Mouse (Mus musculus) liver, embryonic 11.5 days (tissue): Measurements from ENCODE around the gene Hspg2. TPM values are rescaled to one million over a fixed set of nuclear protein-coding genes. Genes with fewer than 3 reads are reported as not detected.

Experiments used
- ATAC-seq: fragments of 200-750 bp; cut with Nextera tagmentation; replicated peaks from 2 replicates; pipeline ENCODE4 v1.8.0; 2017; ENCODE audit warnings: moderate number of reproducible peaks, mild to moderate bottlenecking, moderate TSS enrichment, moderate library complexity; ENCODE audit not compliant: low FRiP score
- DNase-seq: peaks from one replicate; pipeline ENCODE4 v3.0.0-alpha.2; 2017; ENCODE audit warnings: low spot score
- H3K27ac ChIP-seq: fragments of 300-500 bp; sonication (generic); 2 replicates; pipeline ENCODE4 v1.5.1; 2014; ENCODE audit warnings: mild to moderate bottlenecking, low read depth, low read length, control low read depth
- H3K27me3 ChIP-seq: fragments of 300-500 bp; sonication (generic); replicated peaks from 2 replicates; pipeline ENCODE4 v1.6.1; 2014; ENCODE audit warnings: low read length, mixed read lengths; ENCODE audit not compliant: control insufficient read depth, insufficient read depth
- H3K36me3 ChIP-seq: fragments of 300-500 bp; sonication (generic); 2 replicates; pipeline ENCODE4 v1.6.1; 2014; ENCODE audit warnings: mild to moderate bottlenecking, low read length, moderate library complexity, mixed read lengths; ENCODE audit not compliant: control insufficient read depth, insufficient read depth
- H3K4me1 ChIP-seq: fragments of 300-500 bp; sonication (generic); replicated peaks from 2 replicates; pipeline ENCODE4 v1.6.1; 2014; ENCODE audit warnings: low read length, mixed read lengths; ENCODE audit not compliant: control insufficient read depth, insufficient read depth
- H3K4me2 ChIP-seq: fragments of 300-500 bp; sonication (generic); 2 replicates; pipeline ENCODE4 v1.6.1; 2014; ENCODE audit warnings: mild to moderate bottlenecking, control low read depth, moderate library complexity
- H3K4me3 ChIP-seq: fragments of 300-500 bp; sonication (generic); 2 replicates; pipeline ENCODE4 v1.5.1; 2014; ENCODE audit warnings: low read depth, low read length, control low read depth
- H3K9ac ChIP-seq: fragments of 300-500 bp; sonication (generic); 2 replicates; pipeline ENCODE4 v1.6.1; 2014; ENCODE audit warnings: low read depth, low read length, control low read depth
- H3K9me3 ChIP-seq: fragments of 300-500 bp; sonication (generic); 2 replicates; pipeline ENCODE4 v1.6.1; 2016; ENCODE audit warnings: low read length, inconsistent platforms, mixed read lengths; ENCODE audit not compliant: control insufficient read depth
- WGBS: fragments of 180-500 bp; shearing (Covaris S2); extraction: QIAGEN DNeasy Blood & Tissue Kit; methylation state at CpG from one replicate; pipeline ENCODE4 v1.1.7; 2014; 5-methylcytosine and 5-hydroxymethylcytosine counted together
- polyA plus RNA-seq: library from polyadenylated mRNA; unstranded; fragments of >200 nt; fragmentation: Nextera tagmentation; extraction: Ambion mirVana; gene quantifications from 2 replicates; pipeline ENCODE4 v1.2.1, GENCODE M21; 2014

The Hspg2 gene
- polyA plus RNA-seq, 1 experiment from 2014 or later: 20.8 TPM

GRCm38 (mm10) chr4:137498882-137499583, 30.5 kb downstream of the Hspg2 start:
- no peak for ATAC-seq
- H3K36me3 ChIP-seq: peaks cover 8% of the 10 kb centered on the region; the same call in 1 of the 2 replicates
- no peak overlapping the region for H3K4me3 ChIP-seq
- no peaks in the 10 kb centered on the region for H3K27me3 ChIP-seq
- H3K9ac ChIP-seq: no peak overlapping the region
- H3K27ac ChIP-seq: no peak overlapping the region
- no peak for DNase-seq
- 77% methylated on average over 9 of the region's 9 CpGs for WGBS
- no peaks in the 10 kb centered on the region for H3K9me3 ChIP-seq
- H3K4me2 ChIP-seq: no peak overlapping the region
- H3K4me1 ChIP-seq: peaks cover 28% of the 10 kb centered on the region

GRCm38 (mm10) chr4:137500149-137500548, 31.6 kb downstream of the Hspg2 start:
- Histone ChIP-seq H3K9ac (no peak overlapping the region), H3K4me3 (no peak overlapping the region), H3K27me3 (no peaks in the 10 kb centered on the region), H3K36me3 (peaks cover 8% of the 10 kb centered on the region; the same call in 1 of the 2 replicates), H3K27ac (no peak overlapping the region), H3K4me2 (no peak overlapping the region), H3K4me1 (peaks cover 18% of the 10 kb centered on the region), H3K9me3 (no peaks in the 10 kb centered on the region)
- 75% methylated on average over 12 of the region's 12 CpGs for WGBS
- ATAC-seq (no peak), DNase-seq (no peak)

- H3K4me1 ChIP-seq: peaks cover 15% of the 10 kb centered on the region
Observed at GRCm38 (mm10) chr4:137500953-137501352, 32.4 kb downstream of the Hspg2 start.

GRCm38 (mm10) chr4:137502183-137502582, 33.6 kb downstream of the Hspg2 start:
- WGBS: 88% methylated on average over 10 of the region's 10 CpGs
- H3K4me3 ChIP-seq: no peak overlapping the region
- no peaks in the 10 kb centered on the region for H3K9me3 ChIP-seq
- peaks cover 8% of the 10 kb centered on the region; the same call in 1 of the 2 replicates for H3K36me3 ChIP-seq
- peaks cover 15% of the 10 kb centered on the region for H3K4me1 ChIP-seq
- no peaks in the 10 kb centered on the region for H3K27me3 ChIP-seq
- DNase-seq (no peak), ATAC-seq (no peak)
- no peak overlapping the region for H3K9ac ChIP-seq
- H3K27ac ChIP-seq: no peak overlapping the region
- H3K4me2 ChIP-seq: no peak overlapping the region

More at GRCm38 (mm10) chr4:137500953-137501352, 32.4 kb downstream of the Hspg2 start:
- Histone ChIP-seq H3K4me3 (no peak overlapping the region), H3K9ac (no peak overlapping the region), H3K4me2 (no peak overlapping the region), H3K27me3 (no peaks in the 10 kb centered on the region), H3K36me3 (peaks cover 8% of the 10 kb centered on the region; the same call in 1 of the 2 replicates), H3K27ac (no peak overlapping the region), H3K9me3 (no peaks in the 10 kb centered on the region)
- ATAC-seq: no peak
- 97% methylated on average over 5 of the region's 5 CpGs for WGBS
- no peak for DNase-seq

GRCm38 (mm10) chr4:137502801-137503200, 34.2 kb downstream of the Hspg2 start:
- no peak overlapping the region for H3K4me3 ChIP-seq
- H3K9ac ChIP-seq: no peak overlapping the region
- no peaks in the 10 kb centered on the region for H3K27me3 ChIP-seq
- no peak overlapping the region for H3K4me2 ChIP-seq
- peaks cover 14% of the 10 kb centered on the region for H3K4me1 ChIP-seq
- 80% methylated on average over 7 of the region's 7 CpGs for WGBS
- H3K36me3 ChIP-seq: peaks cover 8% of the 10 kb centered on the region; the same call in 1 of the 2 replicates
- H3K27ac ChIP-seq: no peak overlapping the region
- no peak for DNase-seq
- no peaks in the 10 kb centered on the region for H3K9me3 ChIP-seq
- no peak for ATAC-seq

- ATAC-seq (no peak), DNase-seq (no peak)
- Histone ChIP-seq H3K4me2 (no peak overlapping the region), H3K27ac (no peak overlapping the region), H3K4me3 (no peak overlapping the region), H3K36me3 (peaks cover 11% of the 10 kb centered on the region; the same call in 1 of the 2 replicates), H3K9me3 (no peaks in the 10 kb centered on the region), H3K9ac (no peak overlapping the region), H3K27me3 (no peaks in the 10 kb centered on the region), H3K4me1 (peaks cover 7% of the 10 kb centered on the region)
- WGBS: 62% methylated on average over 6 of the region's 6 CpGs
Observed at GRCm38 (mm10) chr4:137503509-137503971, 35.0 kb downstream of the Hspg2 start.

- H3K4me1 ChIP-seq: no peaks in the 10 kb centered on the region
- H3K27ac ChIP-seq: no peak overlapping the region
- DNase-seq (no peak), ATAC-seq (no peak)
- 81% methylated on average over 10 of the region's 10 CpGs for WGBS
- H3K9me3 ChIP-seq: no peaks in the 10 kb centered on the region
- H3K27me3 ChIP-seq: no peaks in the 10 kb centered on the region
- peaks cover 20% of the 10 kb centered on the region for H3K36me3 ChIP-seq
- H3K4me3 ChIP-seq: no peak overlapping the region
- H3K4me2 ChIP-seq: no peak overlapping the region
- H3K9ac ChIP-seq: no peak overlapping the region
Observed at GRCm38 (mm10) chr4:137506629-137507028, 38.1 kb downstream of the Hspg2 start.

GRCm38 (mm10) chr4:137509528-137509927, 41.0 kb downstream of the Hspg2 start:
- DNase-seq (no peak), ATAC-seq (no peak)
- Histone ChIP-seq H3K9ac (no peak overlapping the region), H3K27ac (no peak overlapping the region), H3K4me1 (no peaks in the 10 kb centered on the region), H3K27me3 (no peaks in the 10 kb centered on the region), H3K36me3 (peaks cover 12% of the 10 kb centered on the region), H3K4me2 (no peak overlapping the region), H3K4me3 (no peak overlapping the region), H3K9me3 (no peaks in the 10 kb centered on the region)
- WGBS: 75% methylated on average over 9 of the region's 9 CpGs
